Mouse (Mus musculus): Measurements from ENCODE around the gene Ets1. TPM values are rescaled to one million over a fixed set of nuclear protein-coding genes. Genes with fewer than 3 reads are reported as not detected.
A peak's percentile ranks its signal among the peaks of the same experiment; 100 is the strongest.

The Ets1 gene
- total RNA-seq, 2 experiments from 2014 or later, result 53.5 to 65.4 TPM

GRCm38 (mm10) chr9:32660406-32660960, 24.5 kb downstream of the Ets1 start:
- DNase-seq, result no peak
- intact Hi-C loops (cut with DNase I), result no loop called here

GRCm38 (mm10) chr9:32661071-32661470, 25.1 kb downstream of the Ets1 start:
- intact Hi-C loops (cut with DNase I), result no loop called here

GRCm38 (mm10) chr9:32661561-32661960, 25.5 kb downstream of the Ets1 start:
- no peak for DNase-seq
- intact Hi-C loops (cut with DNase I), result no loop called here

More at GRCm38 (mm10) chr9:32661071-32661470, 25.1 kb downstream of the Ets1 start:
- DNase-seq, result no peak

GRCm38 (mm10) chr9:32666611-32667517, 30.8 kb downstream of the Ets1 start:
- intact Hi-C loops (cut with DNase I), result loop anchor here (2.0 kb wide), 1 partner anchor 16 kb away; no protein-coding TSS in a partner anchor
- peak; percentile 46 to 56 for DNase-seq

- peak in 1 of 2 experiments; percentile 1 for DNase-seq
- intact Hi-C loops (cut with DNase I), result loop anchor here (2.0 kb wide), 1 partner anchor 17 kb away; no protein-coding TSS in a partner anchor
These were observed 31.5 kb downstream of the Ets1 start for GRCm38 (mm10) chr9:32667518-32667908.

- peak in 1 of 2 experiments; percentile 2 for DNase-seq
These were observed 32.2 kb downstream of the Ets1 start for GRCm38 (mm10) chr9:32668075-32668673.

GRCm38 (mm10) chr9:32669397-32669796, 33.4 kb downstream of the Ets1 start:
- intact Hi-C loops (cut with DNase I), result no loop called here

More at GRCm38 (mm10) chr9:32668075-32668673, 32.2 kb downstream of the Ets1 start:
- intact Hi-C loops (cut with DNase I), result no loop called here

GRCm38 (mm10) chr9:32671970-32672859, 36.2 kb downstream of the Ets1 start:
- intact Hi-C loops (cut with DNase I), result loop anchor here (1.0 to 10.0 kb wide), 3 partner anchors 35 to 263 kb away; partner anchors contain the start of gene Ets1
- DNase-seq, result peak; percentile 72 to 81

More at GRCm38 (mm10) chr9:32669397-32669796, 33.4 kb downstream of the Ets1 start:
- no peak for DNase-seq

GRCm38 (mm10) chr9:32673923-32674322, 37.9 kb downstream of the Ets1 start:
- peak in 1 of 2 experiments; percentile 33 for DNase-seq
- intact Hi-C loops (cut with DNase I), result loop anchor here (5.0 to 10.0 kb wide), 2 partner anchors 37 to 261 kb away; partner anchors contain the start of gene Ets1

- peak; percentile 2 to 41 for DNase-seq
- intact Hi-C loops (cut with DNase I), result loop anchor here (1.0 to 10.0 kb wide), 2 partner anchors 18 to 259 kb away; no protein-coding TSS in a partner anchor
These were observed 39.8 kb downstream of the Ets1 start for GRCm38 (mm10) chr9:32675671-32676409.

- intact Hi-C loops (cut with DNase I), result loop anchor here (1.0 to 10.0 kb wide), 2 partner anchors 18 to 258 kb away; no protein-coding TSS in a partner anchor
- DNase-seq, result no peak
These were observed 40.5 kb downstream of the Ets1 start for GRCm38 (mm10) chr9:32676480-32676879.

- DNase-seq, result no peak
- intact Hi-C loops (cut with DNase I), result loop anchor here (10.0 kb wide), 1 partner anchor 257 kb away; no protein-coding TSS in a partner anchor
These were observed 41.6 kb downstream of the Ets1 start for GRCm38 (mm10) chr9:32677646-32678045.

GRCm38 (mm10) chr9:32678120-32678757, 42.2 kb downstream of the Ets1 start:
- intact Hi-C loops (cut with DNase I), result loop anchor here (10.0 kb wide), 1 partner anchor 257 kb away; no protein-coding TSS in a partner anchor
- DNase-seq, result peak in 1 of 2 experiments; percentile 1

- no peak for DNase-seq
- intact Hi-C loops (cut with DNase I), result loop anchor here (10.0 kb wide), 1 partner anchor 255 kb away; no protein-coding TSS in a partner anchor
These were observed 43.5 kb downstream of the Ets1 start for GRCm38 (mm10) chr9:32679531-32679930.

GRCm38 (mm10) chr9:32680201-32680600, 44.2 kb downstream of the Ets1 start:
- intact Hi-C loops (cut with DNase I), result no loop called here
- no peak for DNase-seq

GRCm38 (mm10) chr9:32685793-32686558, 50.0 kb downstream of the Ets1 start:
- intact Hi-C loops (cut with DNase I), result no loop called here
- peak in 1 of 2 experiments; percentile 1 for DNase-seq

GRCm38 (mm10) chr9:32688351-32688750, 52.3 kb downstream of the Ets1 start:
- no peak for DNase-seq
- intact Hi-C loops (cut with DNase I), result no loop called here

Measured in heart, postnatal 36 days (tissue).